Mouse (Mus musculus) B cell, adult 2 months (primary cell): Measurements from ENCODE around the gene Alkbh8.
"Not testable (repeated sequence)": the region's sequence is repeated elsewhere in the genome, so short reads cannot be mapped to it uniquely, and the experiment has no call there.

Experiments
- DNase-seq, 2 experiments: peaks; one replicate each; pipeline ENCODE4 v3.0.0; 2022

Alkbh8 gene

DNA sequence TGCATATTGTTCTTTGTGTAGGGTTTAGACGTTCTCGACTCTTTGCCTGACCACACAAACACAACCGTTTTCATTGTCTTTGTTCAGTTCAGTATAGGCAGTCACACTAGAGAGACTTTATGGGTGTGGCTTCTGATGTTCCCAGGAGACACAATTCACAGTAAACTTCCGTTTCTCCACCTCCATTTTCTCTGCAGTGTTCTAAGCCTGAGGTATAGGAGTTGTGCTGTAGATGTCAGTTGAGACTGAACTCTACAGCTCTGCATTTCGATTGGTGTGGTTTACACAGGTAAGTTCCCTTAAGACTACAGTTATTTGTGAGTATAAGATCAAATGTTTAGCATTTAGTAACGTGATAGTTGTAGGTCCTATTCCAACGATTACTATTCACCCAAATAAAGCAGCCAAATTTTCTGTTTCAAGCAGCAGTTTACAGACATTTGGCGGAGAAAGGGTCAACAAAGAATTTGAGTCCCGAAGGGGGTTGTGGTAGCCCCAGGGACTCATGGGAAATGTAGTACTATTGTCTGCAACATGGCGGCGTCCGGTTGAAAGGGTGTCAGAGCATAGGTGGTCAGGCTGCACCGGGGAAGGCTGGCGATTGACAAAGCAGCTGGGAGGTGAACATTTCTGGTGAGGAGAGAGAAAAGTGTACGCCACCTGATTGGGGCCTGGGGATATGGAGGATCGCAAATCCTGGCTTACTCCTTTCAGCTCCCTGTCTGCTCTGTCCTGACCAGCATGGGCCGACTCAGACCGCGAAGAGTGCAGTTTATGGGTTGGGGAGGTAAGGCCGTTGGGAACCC, at the start of gene Alkbh8:
Alkbh8 (plus strand) TSS at position 179 of the 806 bp plus-strand sequence.
- peak; percentile 78 to 83 for DNase-seq

DNA sequence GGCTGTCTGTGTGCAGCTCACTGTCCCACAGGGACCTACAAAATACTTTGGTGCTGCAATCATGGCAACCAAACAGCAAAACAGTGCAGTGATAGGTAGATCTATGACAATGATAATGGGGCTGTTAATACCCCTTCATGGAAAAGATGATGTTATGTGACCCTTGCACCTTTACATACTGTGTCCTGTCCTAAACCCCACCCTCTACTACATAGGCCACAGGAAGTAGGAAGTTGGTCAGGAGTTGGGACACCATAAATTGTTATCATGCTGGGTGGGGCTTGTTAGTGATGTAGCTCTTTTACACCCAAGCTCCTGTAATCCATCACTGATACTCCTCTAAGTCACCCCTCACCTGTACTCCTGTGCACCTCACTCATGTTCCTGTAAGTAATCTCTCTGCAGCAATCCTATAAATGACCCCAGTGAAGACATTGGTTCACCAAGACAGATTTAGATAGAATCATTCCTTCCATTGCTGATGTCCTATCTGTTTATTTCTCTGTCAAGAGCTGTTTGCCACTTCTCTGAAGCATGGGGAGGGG, 25.6 kb upstream of the Alkbh8 start:
- no peak for DNase-seq

DNA sequence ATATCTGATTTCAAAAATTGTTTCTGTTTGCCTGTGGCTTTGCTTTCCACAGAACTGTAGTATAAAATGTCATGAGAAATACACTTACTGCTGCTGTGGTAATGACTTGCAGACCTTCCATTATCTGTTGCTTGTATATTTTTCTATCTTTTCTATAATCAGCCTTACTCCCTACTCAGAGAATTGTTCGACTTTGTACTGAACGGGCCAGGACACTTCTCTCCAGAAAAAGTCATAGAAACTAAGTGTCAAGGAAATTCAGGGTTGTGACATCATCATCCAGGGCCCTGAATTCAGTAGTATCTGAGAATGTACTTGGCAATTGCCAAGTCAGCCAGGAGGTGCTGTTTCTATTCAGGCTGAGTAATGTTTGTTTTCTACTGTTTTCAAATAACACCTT, 24.9 kb upstream of the Alkbh8 start:
- DNase-seq, result no peak

DNA sequence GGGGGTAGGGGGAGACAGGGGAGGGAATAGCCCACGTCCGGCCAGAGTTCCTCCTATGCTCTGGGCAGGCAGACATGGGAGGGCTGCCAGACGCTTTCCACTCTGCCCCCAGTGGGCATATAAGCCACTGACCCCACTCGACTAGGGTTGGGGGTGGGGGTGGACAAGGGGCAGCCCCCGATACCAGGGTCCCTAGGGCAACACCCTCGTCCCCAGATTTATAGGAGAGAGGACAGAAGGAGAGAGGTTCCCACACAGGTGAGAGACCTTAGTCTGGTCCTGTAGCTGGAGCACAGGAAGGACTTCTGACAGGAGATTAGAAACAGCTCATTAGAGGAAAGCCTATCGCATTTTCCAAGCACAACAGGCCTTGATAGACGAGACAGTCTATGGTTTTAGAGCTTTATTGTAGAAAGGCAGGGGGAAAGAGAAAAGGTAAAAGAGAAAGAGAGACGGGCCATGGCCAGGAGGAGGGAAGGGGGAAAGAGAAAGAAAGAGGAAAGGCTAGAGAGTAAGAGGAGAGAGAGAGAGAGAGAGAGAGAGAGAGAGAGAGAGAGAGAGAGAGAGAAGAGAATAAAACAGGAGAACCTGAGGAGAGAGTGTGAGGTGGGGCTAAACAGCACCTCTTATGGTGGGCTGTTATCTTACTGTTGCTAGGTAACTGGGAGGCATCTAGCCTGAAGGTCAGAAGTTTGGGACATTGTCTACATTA, 7.4 kb upstream of the Alkbh8 start:
- not testable (repeated sequence) for DNase-seq

DNA sequence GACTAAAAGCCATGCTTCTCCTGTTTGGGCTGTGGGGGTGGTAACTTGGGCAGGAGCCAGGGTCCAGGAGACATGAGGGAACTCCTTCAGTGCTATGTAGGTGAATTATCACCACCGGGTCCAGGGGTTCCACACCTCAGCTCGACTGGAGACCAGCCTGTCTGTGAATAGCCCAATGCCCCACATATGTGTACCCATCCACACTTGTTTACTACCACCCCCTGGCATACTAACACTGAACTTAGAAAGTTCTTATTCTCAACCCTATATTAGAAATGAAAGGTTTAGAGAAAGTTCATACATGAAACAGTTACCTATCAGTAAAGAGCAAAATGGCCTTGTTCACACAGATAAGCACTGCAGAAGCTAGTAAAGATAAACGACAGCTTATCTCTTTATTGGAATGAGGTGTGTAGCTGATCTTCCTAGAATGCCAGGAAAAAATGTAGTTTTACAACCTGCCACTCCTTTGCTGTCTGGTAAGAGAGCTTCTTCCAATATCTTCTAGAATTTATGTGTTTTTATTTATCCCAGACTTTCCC, 6.8 kb upstream of the Alkbh8 start:
- DNase-seq, result no peak

DNA sequence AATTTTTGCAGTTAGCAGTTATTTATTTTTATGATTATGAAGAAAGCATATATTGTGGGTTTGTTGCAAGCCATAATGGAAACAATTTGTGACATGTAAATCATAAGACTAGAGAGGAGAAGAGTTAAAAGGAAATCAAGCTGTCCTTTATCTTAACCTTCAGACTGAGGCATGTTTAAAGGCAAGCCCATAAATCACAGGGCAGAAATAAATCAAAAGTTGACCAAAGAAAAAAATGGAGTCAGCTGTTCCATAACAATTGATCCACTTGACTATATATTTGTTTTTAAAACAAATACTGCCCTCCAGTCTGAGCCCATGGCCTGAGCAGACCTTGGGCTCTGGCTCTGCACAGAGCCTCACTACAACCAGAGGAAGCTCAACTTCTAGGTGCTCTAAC, 4.6 kb upstream of the Alkbh8 start:
- no peak for DNase-seq

DNA sequence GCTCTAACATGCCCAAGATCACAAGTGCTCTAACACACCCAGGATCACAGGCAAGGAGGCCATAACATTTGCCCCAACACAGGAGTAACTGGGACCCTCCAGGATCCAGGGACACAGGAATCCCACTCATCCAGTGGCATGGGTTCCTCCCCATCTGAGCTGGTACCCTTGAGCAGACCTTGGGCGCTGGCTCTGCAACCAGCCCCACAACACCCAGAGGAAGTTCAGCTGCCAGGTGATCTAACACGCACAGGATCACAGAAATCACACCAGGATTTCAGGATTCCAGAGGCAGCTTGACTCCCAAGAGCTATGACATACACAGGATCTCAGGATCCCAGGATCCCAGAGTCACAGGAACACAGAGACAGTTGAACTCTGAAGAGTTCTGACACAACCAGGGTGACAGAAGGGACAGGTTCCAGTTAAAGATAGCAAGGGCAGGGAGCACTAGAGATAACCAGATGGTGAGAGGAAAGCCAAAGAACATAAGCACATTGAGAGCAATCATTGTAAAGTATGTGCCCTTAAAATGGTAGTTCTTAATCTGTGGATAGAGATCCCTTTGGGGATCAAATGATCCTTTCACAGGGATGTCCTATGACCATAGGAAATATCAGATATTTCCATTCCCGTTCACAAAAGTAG, 4.1 kb upstream of the Alkbh8 start:
- no peak for DNase-seq

DNA sequence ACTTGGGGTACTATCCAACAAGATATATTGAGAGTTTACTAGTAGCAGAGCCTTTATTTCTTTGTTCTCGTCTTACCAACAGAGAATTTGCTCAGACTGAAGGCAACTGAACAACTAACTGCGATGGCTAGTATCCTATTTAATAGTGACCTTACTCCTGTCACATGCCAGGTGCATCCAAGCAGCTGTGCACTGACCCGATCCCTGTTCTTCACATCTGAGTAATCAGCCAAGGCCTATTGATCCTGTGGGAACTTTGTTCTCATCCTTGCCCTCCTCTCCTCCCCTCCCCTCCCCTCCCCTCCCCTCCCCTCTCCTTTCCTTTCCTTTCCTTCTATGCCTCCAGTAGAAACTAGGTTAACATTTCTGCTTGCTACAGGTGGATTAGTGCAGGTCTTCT, 1.7 kb downstream of the Alkbh8 start:
- DNase-seq, result no peak

DNA sequence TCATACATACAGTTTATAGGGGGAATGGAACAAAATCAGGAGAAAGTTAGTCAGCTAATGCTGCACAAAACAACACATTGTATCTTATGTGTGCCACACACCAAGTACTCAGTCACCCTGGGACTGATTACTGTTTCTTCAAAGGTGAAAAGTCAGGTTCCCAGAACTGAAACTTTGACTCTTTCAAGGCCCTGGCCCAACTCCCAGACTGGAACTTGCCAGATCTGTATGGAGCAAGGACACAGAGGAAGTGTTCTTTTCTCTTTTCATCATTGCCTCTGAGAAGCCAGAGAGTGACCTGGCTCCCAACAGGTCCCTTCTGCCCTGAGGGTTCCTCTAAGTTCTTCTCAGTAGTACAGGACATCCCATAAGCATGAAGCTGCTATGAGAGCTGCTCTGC, 10.2 kb downstream of the Alkbh8 start:
- DNase-seq, result no peak

DNA sequence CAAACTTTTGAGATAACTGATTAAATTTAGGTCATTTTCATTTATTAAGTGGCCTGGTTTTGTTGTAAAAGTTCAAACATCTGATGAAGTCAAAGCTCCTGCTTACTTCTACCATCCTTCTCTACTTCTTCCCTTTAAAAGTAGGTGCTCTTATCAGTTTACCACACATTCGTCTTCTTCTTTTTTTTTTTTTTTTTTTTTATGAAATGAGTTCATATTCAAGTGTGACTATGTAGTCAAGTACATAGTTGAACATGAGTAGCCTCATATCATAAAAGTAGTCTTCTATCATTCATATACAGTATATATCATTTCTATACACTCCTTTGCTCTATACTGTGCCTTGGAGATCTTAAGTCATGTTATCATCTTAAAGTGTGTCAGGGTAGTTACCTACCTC, 11.0 kb downstream of the Alkbh8 start:
- DNase-seq, result no peak

DNA sequence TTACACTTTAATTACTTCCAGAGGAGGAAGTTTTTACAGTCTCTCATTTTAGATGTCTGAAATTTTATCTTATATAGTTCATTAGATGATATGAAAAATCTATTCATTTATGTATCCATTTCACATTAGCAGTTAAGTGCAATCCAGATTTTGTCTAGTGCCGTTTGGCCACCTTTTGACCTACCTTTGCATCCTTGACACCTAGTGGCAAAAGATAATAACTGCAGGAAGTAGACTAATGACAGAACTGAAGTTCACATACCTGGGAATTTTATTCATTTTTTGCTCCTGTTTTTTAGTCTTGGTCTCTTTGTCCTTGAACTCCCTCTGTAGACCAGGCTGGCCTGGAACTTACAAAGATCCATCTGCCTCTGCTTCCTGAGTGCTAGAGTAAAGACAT, 15.1 kb downstream of the Alkbh8 start:
- DNase-seq, result peak in 1 of 2 experiments; percentile 2

DNA sequence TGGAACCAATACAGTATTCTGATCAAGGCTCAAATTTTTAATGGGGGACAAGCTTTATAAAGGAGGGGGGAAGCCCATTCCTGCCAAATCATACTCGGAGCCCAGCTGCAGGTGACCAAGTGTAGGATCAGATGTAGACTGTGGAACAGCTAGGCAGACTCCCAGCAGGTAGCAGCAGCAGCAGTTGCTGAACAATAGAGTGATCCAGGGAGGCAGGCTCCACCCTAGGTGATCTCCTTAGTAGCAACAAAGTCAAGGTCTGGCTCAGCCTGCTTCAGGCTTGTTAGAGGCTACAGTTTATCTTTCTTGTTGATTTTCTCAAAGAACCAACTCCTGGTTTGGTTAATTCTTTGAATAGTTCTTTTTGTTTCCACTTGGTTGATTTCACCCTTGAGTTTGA, 41.4 kb downstream of the Alkbh8 start:
- DNase-seq, result not testable (repeated sequence)

DNA sequence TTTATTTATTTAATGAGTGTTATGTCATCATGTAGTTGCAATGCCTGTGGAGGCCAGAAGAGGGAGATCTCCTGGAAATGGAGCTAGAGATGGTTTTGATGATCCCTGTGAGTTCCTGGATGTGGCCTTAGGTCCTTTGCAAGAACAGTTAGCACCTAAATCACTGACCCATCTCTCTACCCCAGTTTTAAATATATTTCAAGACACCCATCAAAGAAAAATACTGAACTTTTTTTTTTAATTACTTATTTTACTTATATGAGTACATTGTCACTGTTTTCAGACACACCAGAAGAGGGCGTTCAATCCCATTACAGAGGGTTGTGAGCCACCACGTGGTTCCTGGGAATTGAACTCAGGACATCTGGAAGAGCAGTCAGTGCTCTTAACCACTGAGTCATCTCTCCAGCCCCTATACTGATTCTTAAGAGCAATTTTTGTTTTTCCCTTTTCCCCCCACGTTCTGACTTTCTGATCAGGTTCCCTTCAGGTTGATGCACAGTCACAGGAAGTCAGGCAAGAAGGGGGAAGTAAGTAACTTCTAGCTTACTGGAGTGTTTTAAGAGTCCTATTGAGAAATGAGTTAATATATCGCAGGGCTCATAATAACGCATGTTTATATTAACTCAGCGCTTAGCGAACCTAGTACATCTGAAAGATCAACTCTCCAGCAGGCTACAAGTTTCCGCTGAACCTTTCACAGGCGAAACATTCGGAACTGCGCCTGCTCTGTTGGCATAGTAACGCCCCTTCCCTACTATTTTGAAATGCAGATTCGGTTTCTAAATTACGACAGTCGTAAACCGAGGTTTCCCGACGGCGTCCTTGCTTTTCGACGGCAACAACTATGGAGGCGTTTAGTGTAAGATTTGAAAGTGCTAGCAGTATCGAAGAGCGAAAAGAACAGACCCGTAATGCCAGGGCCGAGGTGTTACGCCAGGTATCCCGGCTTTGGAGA, 68.6 kb downstream of the Alkbh8 start, which contains the start of gene Cwf19l2:
Cwf19l2 (plus strand) TSS at position 342 of the 958 bp plus-strand sequence.
- DNase-seq, result peak; percentile 81 to 82

DNA sequence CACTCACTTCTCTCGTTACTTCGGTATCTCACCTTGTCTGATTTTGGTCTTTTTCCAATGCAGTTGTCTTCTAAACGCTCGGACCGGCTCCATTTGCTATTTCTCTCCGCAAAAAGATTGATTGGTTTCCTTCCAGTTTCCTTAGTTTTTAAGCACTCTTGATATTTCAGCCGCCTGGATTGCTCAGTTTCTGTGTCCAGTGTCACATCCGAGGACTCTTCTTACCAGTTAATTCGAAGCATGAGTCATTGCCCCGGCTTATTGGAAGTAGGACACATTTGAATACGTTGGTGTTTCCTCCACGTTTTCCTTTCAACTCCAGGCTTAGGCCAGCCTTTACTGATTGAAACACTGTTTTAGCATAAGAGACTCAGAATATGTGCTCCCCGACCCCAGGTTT, 69.4 kb downstream of the Alkbh8 start:
- DNase-seq, result peak; percentile 22 to 29

DNA sequence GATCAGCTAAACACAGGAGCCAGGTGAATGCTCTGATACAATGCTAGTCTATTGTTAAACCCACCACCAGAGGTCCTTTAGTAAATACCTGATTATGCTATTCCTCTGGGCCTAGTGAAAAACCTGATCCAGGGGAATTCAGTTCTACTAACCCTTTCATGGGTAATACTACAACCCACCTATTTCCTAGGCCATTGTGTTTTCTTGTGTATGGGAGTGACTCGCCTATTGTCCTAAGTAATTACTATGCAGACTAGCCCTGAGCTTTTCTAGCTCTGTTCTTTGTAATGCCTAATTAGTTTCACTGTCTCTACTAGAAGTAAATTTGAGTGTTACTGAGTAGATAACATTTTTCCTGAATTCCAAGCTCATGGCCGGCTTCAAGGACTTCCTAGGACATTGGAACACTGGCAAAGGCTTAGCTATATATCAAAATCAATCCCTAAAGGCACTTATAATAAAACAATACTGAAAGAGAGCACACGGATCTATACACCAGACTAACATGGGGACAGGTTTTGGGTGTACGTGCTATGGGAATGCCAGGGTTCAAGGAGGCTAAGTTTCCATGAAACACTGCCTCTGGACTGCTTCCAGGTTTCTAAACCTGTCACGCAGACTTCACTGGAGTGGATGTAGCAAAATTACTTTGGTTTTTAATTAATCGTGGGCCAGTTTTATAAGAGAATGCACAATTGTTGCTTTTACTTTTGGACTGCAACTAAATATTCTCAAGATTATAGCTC, 104.8 kb downstream of the Alkbh8 start:
- DNase-seq, result not testable (repeated sequence)
